Mouse (Mus musculus) midbrain, embryonic 11.5 days (tissue): ENCODE data around the gene Sbpl. TPM values are rescaled to one million over a fixed set of nuclear protein-coding genes. Genes with fewer than 3 reads are reported as not detected.
A peak's percentile ranks its signal among the peaks of the same experiment; 100 is the strongest.
"Not testable (repeated sequence)": the region's sequence is repeated elsewhere in the genome, so short reads cannot be mapped to it uniquely, and the experiment has no call there.

ENCODE experiments used
- ATAC-seq: fragments of 200-750 bp; cut with Nextera tagmentation; 2 replicates; pipeline ENCODE4 v1.8.0; 2017; ENCODE audit warnings: moderate TSS enrichment, moderate library complexity; ENCODE audit not compliant: low FRiP score
- DNase-seq: peaks from one replicate; pipeline ENCODE4 v3.0.0; 2015; ENCODE audit warnings: low spot score; ENCODE audit errors: missing footprints
- H3K27ac ChIP-seq: fragments of 300-500 bp; sonication (generic); 2 replicates; pipeline ENCODE4 v1.5.1; 2014; ENCODE audit warnings: low read depth, low read length
- H3K27me3 ChIP-seq: fragments of 300-500 bp; sonication (generic); 2 replicates; pipeline ENCODE4 v1.6.1; 2014; ENCODE audit warnings: mild to moderate bottlenecking, low read length, moderate library complexity, mixed read lengths; ENCODE audit not compliant: control insufficient read depth, insufficient read depth
- H3K36me3 ChIP-seq: fragments of 300-500 bp; sonication (generic); 2 replicates; pipeline ENCODE4 v1.6.1; 2014; ENCODE audit warnings: mild to moderate bottlenecking, low read length, moderate library complexity, mixed read lengths; ENCODE audit not compliant: control insufficient read depth, insufficient read depth
- H3K4me1 ChIP-seq: fragments of 300-500 bp; sonication (generic); 2 replicates; pipeline ENCODE4 v1.6.1; 2014; ENCODE audit warnings: low read length; ENCODE audit not compliant: control insufficient read depth, insufficient read depth
- H3K4me2 ChIP-seq: fragments of 300-500 bp; sonication (generic); 2 replicates; pipeline ENCODE4 v1.6.1; 2014; ENCODE audit warnings: mild to moderate bottlenecking, moderate library complexity
- H3K4me3 ChIP-seq: fragments of 300-500 bp; sonication (generic); 2 replicates; pipeline ENCODE4 v1.5.1; 2014; ENCODE audit warnings: low read depth, low read length
- H3K9ac ChIP-seq: fragments of 300-500 bp; sonication (generic); 2 replicates; pipeline ENCODE4 v1.6.1; 2014; ENCODE audit warnings: low read length
- H3K9me3 ChIP-seq: fragments of 300-500 bp; sonication (generic); 2 replicates; pipeline ENCODE4 v1.6.1; 2016; ENCODE audit warnings: low read length; ENCODE audit not compliant: control insufficient read depth
- WGBS: fragments of 180-500 bp; shearing (Covaris S2); extraction: QIAGEN DNeasy Blood & Tissue Kit; methylation state at CpG from one replicate; pipeline ENCODE4 v1.1.7; 2014; 5-methylcytosine and 5-hydroxymethylcytosine counted together
- polyA plus RNA-seq: library from polyadenylated mRNA; unstranded; fragments of >200 nt; fragmentation: Nextera tagmentation; extraction: Ambion mirVana; gene quantifications from 2 replicates; pipeline ENCODE4 v1.2.1, GENCODE M21; 2014

Gene Sbpl
- polyA plus RNA-seq, 1 experiment from 2014 or later, result not detected

GRCm38 (mm10) chr17:23931157-23931556 is 23.9 kb downstream of the Sbpl start:
- no peaks in the 10 kb centered on the region for H3K4me1 ChIP-seq
- H3K4me2 ChIP-seq, result no peak overlapping the region
- no peak overlapping the region for H3K9ac ChIP-seq
- no peak overlapping the region for H3K27ac ChIP-seq
- H3K36me3 ChIP-seq, result no peaks in the 10 kb centered on the region
- H3K9me3 ChIP-seq, result no peaks in the 10 kb centered on the region
- ATAC-seq (no peak), DNase-seq (no peak)
- H3K4me3 ChIP-seq, result no peak overlapping the region
- no peaks in the 10 kb centered on the region for H3K27me3 ChIP-seq
- WGBS, result 87% methylated on average over 5 of the region's 5 CpGs

DNA sequence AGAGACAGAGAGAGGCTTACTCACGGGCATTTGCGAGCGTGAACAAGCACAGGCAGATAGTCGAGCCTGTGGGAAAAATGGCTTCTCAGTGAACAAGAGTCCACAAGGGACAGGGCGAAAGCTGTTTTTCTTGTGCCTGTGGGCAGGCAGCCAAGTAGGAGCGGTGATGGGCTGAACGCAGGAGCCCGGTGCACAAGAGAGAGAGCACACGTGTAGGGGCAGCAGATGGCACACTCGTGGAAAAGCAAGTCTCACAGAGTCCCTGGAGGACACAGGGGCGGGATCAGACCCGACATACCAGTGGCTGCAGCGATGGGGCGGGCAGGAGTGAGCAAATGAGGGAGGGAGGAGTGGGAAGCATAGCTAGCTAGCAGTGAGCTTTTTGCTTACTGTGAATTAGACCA is 30.0 kb downstream of the Sbpl start:
- H3K36me3 ChIP-seq, result no peaks in the 10 kb centered on the region
- H3K9me3 ChIP-seq, result no peaks in the 10 kb centered on the region
- H3K4me3 ChIP-seq, result peak overlapping the region; percentile 46
- peak overlapping the region; percentile 82 for H3K4me2 ChIP-seq
- peak; percentile 81 for ATAC-seq
- H3K4me1 ChIP-seq, result peaks cover 7% of the 10 kb centered on the region
- 1% methylated on average over 14 of the region's 14 CpGs for WGBS
- H3K9ac ChIP-seq, result peak overlapping the region; percentile 80
- H3K27me3 ChIP-seq, result no peaks in the 10 kb centered on the region
- H3K27ac ChIP-seq, result peak overlapping the region; percentile 78
- peak; percentile 97 for DNase-seq

DNA sequence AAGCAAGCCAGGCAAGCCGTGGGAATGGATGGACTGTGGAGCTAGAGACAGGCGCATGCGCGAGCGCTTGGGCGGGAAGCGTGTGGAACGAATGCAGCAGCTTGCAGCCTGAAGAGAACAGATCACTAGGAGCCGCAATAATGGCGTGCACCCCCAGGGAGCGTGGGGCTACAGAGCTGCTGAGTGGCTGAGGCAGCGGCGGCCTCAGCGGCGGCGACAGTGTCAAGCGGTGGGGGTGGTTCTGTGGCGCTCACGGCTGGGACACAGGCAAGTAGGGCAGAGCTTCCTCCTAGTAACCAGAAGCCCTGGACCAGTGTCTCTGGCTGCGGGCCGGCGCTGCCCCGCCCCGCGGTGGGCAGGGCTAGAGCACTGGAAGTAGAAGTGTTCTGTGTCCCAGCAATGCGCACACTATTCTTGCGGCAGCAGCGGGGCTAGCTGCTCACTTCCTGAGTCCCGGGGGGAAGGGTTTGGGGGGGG is 30.5 kb downstream of the Sbpl start:
- no peaks in the 10 kb centered on the region for H3K36me3 ChIP-seq
- H3K4me3 ChIP-seq, result peak overlapping the region; percentile 46
- ATAC-seq, result peak; percentile 99
- WGBS, result under 1% methylated on average over 29 of the region's 29 CpGs
- peak overlapping the region; percentile 80 for H3K9ac ChIP-seq
- H3K4me2 ChIP-seq, result peak overlapping the region; percentile 82
- H3K27ac ChIP-seq, result peak overlapping the region; percentile 78
- peak; percentile 99 for DNase-seq
- no peaks in the 10 kb centered on the region for H3K27me3 ChIP-seq
- peaks cover 7% of the 10 kb centered on the region for H3K4me1 ChIP-seq
- no peaks in the 10 kb centered on the region for H3K9me3 ChIP-seq

- H3K9me3 ChIP-seq, DNase-seq, H3K4me3 ChIP-seq, H3K27me3 ChIP-seq, H3K4me2 ChIP-seq, ATAC-seq, H3K9ac ChIP-seq, H3K36me3 ChIP-seq, H3K4me1 ChIP-seq, H3K27ac ChIP-seq: not testable (repeated sequence)
- 83% methylated on average over 3 of the region's 4 CpGs for WGBS
Measured at GRCm38 (mm10) chr17:23917158-23917557, 37.9 kb downstream of the Sbpl start, which contains the start of gene Dcpp3. Gene Dcpp3, plus strand, starts transcription at chr17:23917458.

Other genes with a start within 250 kb of the Sbpl start
- not detected in 2 replicates for gene 1520401A03Rik, start 232.5 kb downstream of the Sbpl start, polyA plus RNA-seq
- gene Pkmyt1, start 228.9 kb downstream of the Sbpl start, polyA plus RNA-seq, result 29.3 and 33.7 TPM in 2 replicates
- 29.5 and 30.2 TPM in 2 replicates for gene Paqr4, start 214.4 kb downstream of the Sbpl start, polyA plus RNA-seq
- gene Kremen2, start 209.4 kb downstream of the Sbpl start, polyA plus RNA-seq, result 0.58 and 0.63 TPM in 2 replicates
- gene Flywch1, start 183.7 kb downstream of the Sbpl start, polyA plus RNA-seq, result 125 and 142 TPM in 2 replicates
- gene Flywch2, start 169.2 kb downstream of the Sbpl start, polyA plus RNA-seq, result 20.4 and 20.9 TPM in 2 replicates
- 408 and 439 TPM in 2 replicates for gene Srrm2, start 164.7 kb downstream of the Sbpl start, polyA plus RNA-seq
- 1,062 and 1,170 TPM in 2 replicates for gene Elob, start 126.1 kb downstream of the Sbpl start, polyA plus RNA-seq
- gene Prss33, start 119.2 kb downstream of the Sbpl start, polyA plus RNA-seq, result 0.27 TPM in 1 of 2 replicates, not detected in the other
- gene Prss32, start 111.4 kb downstream of the Sbpl start, polyA plus RNA-seq, result not detected in 2 replicates
- gene Prss41, start 111.1 kb downstream of the Sbpl start, polyA plus RNA-seq, result 0.41 and 0.81 TPM in 2 replicates
- gene Prss21, start 87.2 kb downstream of the Sbpl start, polyA plus RNA-seq, result not detected in 2 replicates
- gene Dcpp1, start 74.4 kb downstream of the Sbpl start, polyA plus RNA-seq, result not detected in 2 replicates
- not detected in 2 replicates for gene Dcpp2, start 74.4 kb downstream of the Sbpl start, polyA plus RNA-seq
- not detected in 2 replicates for gene Dcpp3, start 37.8 kb downstream of the Sbpl start, polyA plus RNA-seq
- gene Sbp, start 13.6 kb downstream of the Sbpl start, polyA plus RNA-seq, result not detected in 2 replicates
- not detected in 2 replicates for gene Prss30, start 25.3 kb upstream of the Sbpl start, polyA plus RNA-seq
- gene Prss22, start 42.8 kb upstream of the Sbpl start, polyA plus RNA-seq, result 0.19 TPM in 1 of 2 replicates, not detected in the other
- not detected in 2 replicates for gene Prss27, start 82.9 kb upstream of the Sbpl start, polyA plus RNA-seq
- 76.8 and 80.0 TPM in 2 replicates for gene Kctd5, start 118.2 kb upstream of the Sbpl start, polyA plus RNA-seq
- 41.2 and 47.7 TPM in 2 replicates for gene Pdpk1, start 195.7 kb upstream of the Sbpl start, polyA plus RNA-seq
- 26.8 and 27.3 TPM in 2 replicates for gene Amdhd2, start 208.5 kb upstream of the Sbpl start, polyA plus RNA-seq
- gene Atp6v0c, start 214.4 kb upstream of the Sbpl start, polyA plus RNA-seq, result 437 and 465 TPM in 2 replicates